16 mouse cellular contexts compared by ENCODE assay signal in genomic region chr12:118084134-118084533, GRCm38 (mm10).
DNase-seq lines count a peak whose midpoint lies in the region; ATAC-seq lines count a peak whose summit lies in the region.
"Had no signal": no experiment of that assay in that cellular context is flagged by ENCODE, and none has a peak within 500 bp of the region (broad histone marks: within the 10 kb centered on the region; RNA-seq: fewer than 3 reads in every experiment).

No protein-coding gene starts in this region.

- WGBS in forebrain, embryonic 14.5 days: 76% methylated on average over 5 of the region's 5 CpGs
- 80% methylated on average over 5 of the region's 5 CpGs for whole genome bisulfite sequencing in forebrain, embryonic 13.5 days

- no peak overlapping the region for H3K4me3 ChIP-seq in forebrain, embryonic 14.5 days (ENCODE audit: low read depth, low read length)
- H3K4me3 ChIP-seq in forebrain, embryonic 13.5 days: no peak overlapping the region
- H3K4me3 ChIP-seq: erythroblast, embryonic 14.5 days; heart, adult 2 months; limb, embryonic 15.5 days had no signal

- ATAC-seq in forebrain, embryonic 14.5 days: no peak
- ATAC-seq in forebrain, embryonic 13.5 days: no peak
- ATAC-seq: inflammation-experienced regulatory T-cells, adult 6 months had no signal

- H3K36me3 ChIP-seq in forebrain, embryonic 14.5 days (ENCODE audit: control insufficient read depth, insufficient read depth, low read length): no peaks in the 10 kb centered on the region
- no peaks in the 10 kb centered on the region for H3K36me3 ChIP-seq in forebrain, embryonic 13.5 days (ENCODE audit: poor library complexity, severe bottlenecking)
- H3K36me3 ChIP-seq: G1E; limb, embryonic 15.5 days had no signal

- no peak overlapping the region for H3K27ac ChIP-seq in forebrain, embryonic 14.5 days (ENCODE audit: low read depth, low read length)
- H3K27ac ChIP-seq in forebrain, embryonic 13.5 days: no peak overlapping the region
- H3K27ac ChIP-seq: heart, adult 2 months; kidney, postnatal 0 days; limb, embryonic 15.5 days had no signal

- no peaks in the 10 kb centered on the region for H3K9me3 ChIP-seq in forebrain, embryonic 14.5 days (replicated peaks; ENCODE audit: control insufficient read depth, low read length)
- no peaks in the 10 kb centered on the region for H3K9me3 ChIP-seq in forebrain, embryonic 13.5 days (replicated peaks)
- H3K9me3 ChIP-seq: G1E; limb, embryonic 15.5 days had no signal

- no peaks in the 10 kb centered on the region for H3K27me3 ChIP-seq in forebrain, embryonic 14.5 days (replicated peaks; ENCODE audit: control insufficient read depth, insufficient read depth, low read length)
- no peaks in the 10 kb centered on the region for H3K27me3 ChIP-seq in forebrain, embryonic 13.5 days
- H3K27me3 ChIP-seq: limb, embryonic 15.5 days had no signal

- H3K9ac ChIP-seq in forebrain, embryonic 14.5 days (ENCODE audit: low read length): no peak overlapping the region
- no peak overlapping the region for H3K9ac ChIP-seq in forebrain, embryonic 13.5 days
- H3K9ac ChIP-seq: limb, embryonic 15.5 days had no signal

- peak; percentile 60 for DNase-seq in forebrain, embryonic 14.5 days (ENCODE audit: low spot score)
- peak; percentile 17 for DNase-seq in layer of hippocampus, adult 11-12 months (ENCODE audit: low spot score)
- no peak for DNase-seq in layer of hippocampus, adult 9-10 months (ENCODE audit: low spot score)
- DNase-seq in right cerebral cortex, postnatal 4 days: peak; percentile 50
- no peak for DNase-seq in right cerebral cortex, postnatal 36 days (ENCODE audit: low spot score in 2 of 2)
- DNase-seq in thymus, postnatal 10 days (ENCODE audit: low spot score in 2 of 2): no peak
- DNase-seq: cerebellum, adult 11-12 months; heart, adult 2 months; heart, postnatal 14 days; thymus, adult 18-20 months had no signal

- no peaks in the 10 kb centered on the region for H3K4me1 ChIP-seq in forebrain, embryonic 14.5 days (ENCODE audit: control insufficient read depth, insufficient read depth, low read length)
- no peaks in the 10 kb centered on the region for H3K4me1 ChIP-seq in forebrain, embryonic 13.5 days
- H3K4me1 ChIP-seq: limb, embryonic 15.5 days had no signal

- H3K4me2 ChIP-seq in forebrain, embryonic 14.5 days (ENCODE audit: low read length): no peak overlapping the region
- no peak overlapping the region for H3K4me2 ChIP-seq in forebrain, embryonic 13.5 days
- H3K4me2 ChIP-seq: limb, embryonic 15.5 days had no signal

Comparison
In these comparisons a context has a peak if more than half of its experiments do, and no peak if none do; other contexts are left out.
1. DNase-seq: peak in forebrain, embryonic 14.5 days (single experiment), layer of hippocampus, adult 11-12 months (single experiment) and right cerebral cortex, postnatal 4 days (single experiment); none in layer of hippocampus, adult 9-10 months (single experiment), right cerebral cortex, postnatal 36 days (0 of 2) and thymus, postnatal 10 days (0 of 2).